Mouse (Mus musculus): ENCODE measurements around the gene Ncdn.

DNA sequence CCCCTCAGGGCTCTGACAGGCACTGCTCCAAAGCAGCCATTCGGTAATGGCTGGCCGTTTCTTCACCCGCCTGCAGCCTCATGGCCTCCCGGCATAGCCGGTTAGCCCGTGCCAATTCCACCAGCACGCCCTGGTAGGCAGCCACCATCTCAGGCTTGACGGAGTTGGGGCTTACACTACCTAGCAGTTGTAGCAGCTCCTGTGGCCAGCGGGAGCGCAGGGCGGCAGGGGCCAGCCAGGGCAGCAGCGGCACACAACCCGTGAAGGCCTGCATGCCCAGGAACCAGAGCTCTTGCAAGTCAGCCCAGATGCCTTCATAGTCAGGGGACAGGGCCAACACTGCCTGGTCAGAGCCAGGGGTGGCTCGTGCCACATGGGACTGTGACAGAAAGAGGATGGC, 8.4 kb downstream of the Ncdn start:
- TF ChIP-seq GATA1 (IDR thresholded peaks at IDR 0.05; ENCODE audit: borderline replicate concordance, low read length) (no peak), FLI1 (IDR thresholded peaks at IDR 0.05; ENCODE audit: low read length) (no peak)
